Mouse (Mus musculus): Measurements from ENCODE around the gene Ccdc159. TPM values are rescaled to one million over a fixed set of nuclear protein-coding genes. Genes with fewer than 3 reads are reported as not detected.

Gene Ccdc159
- polyA plus RNA-seq, 1 experiment from 2014 or later, result 9.8 TPM

DNA sequence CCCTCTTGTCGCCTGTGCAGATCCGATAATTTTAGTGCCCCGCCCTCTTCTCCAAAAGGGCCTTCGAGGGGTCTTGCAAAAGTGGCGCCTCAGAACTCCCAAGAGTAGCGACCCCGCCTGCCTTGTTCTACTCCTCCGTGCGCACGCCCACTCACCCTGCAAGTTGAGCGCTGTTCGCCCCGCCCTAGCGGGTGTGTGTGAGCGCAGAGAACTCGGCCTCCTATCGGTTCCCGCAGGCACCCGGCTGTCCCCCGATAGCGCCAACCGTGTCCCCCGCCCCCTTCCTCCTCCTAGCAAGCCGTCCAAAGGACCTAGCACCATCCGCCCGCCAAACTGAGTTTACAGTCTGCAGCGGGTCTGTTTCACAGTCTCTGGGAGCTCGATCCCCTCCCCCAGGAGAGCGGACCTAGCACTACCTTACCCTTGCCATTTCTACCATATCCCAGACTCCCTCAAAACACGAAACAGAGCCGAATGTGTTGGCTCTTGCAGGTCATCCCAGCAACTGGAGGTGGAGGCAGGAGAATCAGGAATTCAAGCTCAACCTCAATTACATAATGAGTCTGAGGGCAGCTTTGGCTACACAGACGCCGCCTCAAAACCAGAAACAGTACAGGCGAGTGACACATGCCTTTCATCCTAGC is 35.3 kb downstream of the Ccdc159 start:
- Histone ChIP-seq H3K9ac (ENCODE audit: low read depth, low read length) (peak overlapping the region; percentile 41), H3K4me2 (ENCODE audit: low read length) (peak overlapping the region; percentile 59), H3K4me3 (ENCODE audit: low read length) (peak overlapping the region; percentile 41), H3K36me3 (ENCODE audit: control insufficient read depth, insufficient read depth, low read length) (no peaks in the 10 kb centered on the region), H3K27me3 (replicated peaks; ENCODE audit: control insufficient read depth, insufficient read depth, low read length) (peaks cover 35% of the 10 kb centered on the region), H3K9me3 (ENCODE audit: control insufficient read depth, low read length) (no peaks in the 10 kb centered on the region), H3K27ac (ENCODE audit: low read depth, low read length) (no peak overlapping the region), H3K4me1 (ENCODE audit: control insufficient read depth, insufficient read depth, low read depth, low read length) (peaks cover 15% of the 10 kb centered on the region)
- peak; percentile 28; the same call in 1 of the 2 replicates for ATAC-seq
- WGBS, result 4% methylated on average over 31 of the region's 34 CpGs

GRCm38 (mm10) chr9:21963417-21963816 is 36.1 kb downstream of the Ccdc159 start, which contains the start of gene Epor:
Gene Epor (minus strand): TSS chr9:21963506.
- Histone ChIP-seq H3K4me3 (ENCODE audit: low read length) (peak within 1 kb of the TSS; percentile 41), H3K4me2 (ENCODE audit: low read length) (peak within 1 kb of the TSS; percentile 59), H3K27me3 (replicated peaks; ENCODE audit: control insufficient read depth, insufficient read depth, low read length) (peaks cover 35% of the 10 kb centered on the region), H3K9ac (ENCODE audit: low read depth, low read length) (peak within 1 kb of the TSS; percentile 41), H3K9me3 (ENCODE audit: control insufficient read depth, low read length) (no peaks in the 10 kb centered on the region), H3K4me1 (ENCODE audit: control insufficient read depth, insufficient read depth, low read depth, low read length) (peaks cover 15% of the 10 kb centered on the region), H3K36me3 (ENCODE audit: control insufficient read depth, insufficient read depth, low read length) (no peaks in the 10 kb centered on the region), H3K27ac (ENCODE audit: low read depth, low read length) (no peak within 1 kb of the TSS)
- ATAC-seq, result peak; percentile 35; the same call in 1 of the 2 replicates
- 14% methylated on average over 8 of the region's 8 CpGs for WGBS

DNA sequence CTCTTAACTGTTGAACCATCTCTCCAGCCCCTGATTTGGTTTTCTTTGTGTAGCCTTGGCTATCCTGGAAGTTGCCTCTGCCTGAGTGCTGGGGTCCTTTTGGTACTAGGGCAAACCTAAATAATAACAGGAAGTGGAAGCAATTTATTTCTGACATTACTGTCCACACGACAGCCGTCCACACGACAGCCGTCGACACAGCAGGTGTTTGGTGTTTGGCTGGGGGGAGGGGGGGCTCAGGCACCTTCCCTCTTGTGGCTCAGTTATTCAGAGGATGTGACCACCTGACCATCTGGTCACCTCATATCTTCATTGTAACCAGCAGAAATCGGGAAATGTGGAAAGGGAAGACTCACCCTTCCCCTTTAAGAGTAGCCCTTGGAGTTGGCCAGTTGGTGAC is 41.6 kb downstream of the Ccdc159 start:
- Histone ChIP-seq H3K9ac (ENCODE audit: low read depth, low read length) (no peak overlapping the region), H3K27ac (ENCODE audit: low read depth, low read length) (no peak overlapping the region), H3K36me3 (ENCODE audit: control insufficient read depth, insufficient read depth, low read length) (no peaks in the 10 kb centered on the region), H3K27me3 (replicated peaks; ENCODE audit: control insufficient read depth, insufficient read depth, low read length) (no peaks in the 10 kb centered on the region; the same call in 1 of the 2 replicates), H3K4me2 (ENCODE audit: low read length) (no peak overlapping the region), H3K9me3 (ENCODE audit: control insufficient read depth, low read length) (no peaks in the 10 kb centered on the region), H3K4me3 (ENCODE audit: low read length) (no peak overlapping the region), H3K4me1 (ENCODE audit: control insufficient read depth, insufficient read depth, low read depth, low read length) (no peaks in the 10 kb centered on the region)
- WGBS, result 69% methylated on average over 6 of the region's 6 CpGs
- no peak for ATAC-seq

- Histone ChIP-seq H3K4me3 (ENCODE audit: low read length) (no peak overlapping the region), H3K9ac (ENCODE audit: low read depth, low read length) (no peak overlapping the region), H3K4me1 (ENCODE audit: control insufficient read depth, insufficient read depth, low read depth, low read length) (no peaks in the 10 kb centered on the region), H3K27ac (ENCODE audit: low read depth, low read length) (no peak overlapping the region), H3K9me3 (ENCODE audit: control insufficient read depth, low read length) (no peaks in the 10 kb centered on the region), H3K36me3 (ENCODE audit: control insufficient read depth, insufficient read depth, low read length) (no peaks in the 10 kb centered on the region), H3K4me2 (ENCODE audit: low read length) (no peak overlapping the region), H3K27me3 (replicated peaks; ENCODE audit: control insufficient read depth, insufficient read depth, low read length) (no peaks in the 10 kb centered on the region; the same call in 1 of the 2 replicates)
- ATAC-seq, result no peak
- 94% methylated on average over 4 of the region's 4 CpGs for WGBS
Measured at GRCm38 (mm10) chr9:21969304-21969703, 42.0 kb downstream of the Ccdc159 start.

GRCm38 (mm10) chr9:21976626-21977175 is 49.4 kb downstream of the Ccdc159 start:
- Histone ChIP-seq H3K36me3 (ENCODE audit: control insufficient read depth, insufficient read depth, low read length) (no peaks in the 10 kb centered on the region), H3K4me2 (ENCODE audit: low read length) (no peak overlapping the region), H3K9me3 (ENCODE audit: control insufficient read depth, low read length) (no peaks in the 10 kb centered on the region), H3K27me3 (replicated peaks; ENCODE audit: control insufficient read depth, insufficient read depth, low read length) (no peaks in the 10 kb centered on the region), H3K27ac (ENCODE audit: low read depth, low read length) (no peak overlapping the region), H3K4me1 (ENCODE audit: control insufficient read depth, insufficient read depth, low read depth, low read length) (no peaks in the 10 kb centered on the region), H3K4me3 (ENCODE audit: low read length) (no peak overlapping the region), H3K9ac (ENCODE audit: low read depth, low read length) (no peak overlapping the region)
- ATAC-seq, result no peak
- 89% methylated on average over 10 of the region's 10 CpGs for WGBS

DNA sequence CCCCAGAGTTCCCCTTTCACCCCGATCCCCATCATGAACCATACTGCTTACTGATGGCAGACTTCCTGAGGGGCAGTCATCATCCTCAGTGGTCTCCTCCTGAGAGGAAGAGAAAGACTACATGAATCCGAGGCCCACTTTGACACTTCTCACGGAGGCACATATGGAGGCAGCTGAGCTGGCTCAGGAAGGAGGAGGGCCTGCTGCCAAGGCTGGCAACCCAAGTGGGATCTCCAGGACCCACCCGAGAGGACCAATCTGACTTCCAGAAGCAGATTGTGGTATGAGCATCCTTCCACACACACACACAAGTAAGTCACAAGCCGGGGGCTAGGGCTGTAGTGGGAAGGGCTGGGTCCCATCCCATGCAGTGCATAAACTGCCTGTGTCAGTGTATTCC is 50.1 kb downstream of the Ccdc159 start:
- H3K27ac ChIP-seq (ENCODE audit: low read depth, low read length), result no peak overlapping the region
- H3K27me3 ChIP-seq (replicated peaks; ENCODE audit: control insufficient read depth, insufficient read depth, low read length), result no peaks in the 10 kb centered on the region
- H3K4me1 ChIP-seq (ENCODE audit: control insufficient read depth, insufficient read depth, low read depth, low read length), result no peaks in the 10 kb centered on the region
- no peak for ATAC-seq
- no peaks in the 10 kb centered on the region for H3K36me3 ChIP-seq (ENCODE audit: control insufficient read depth, insufficient read depth, low read length)
- no peak overlapping the region for H3K4me2 ChIP-seq (ENCODE audit: low read length)
- H3K9me3 ChIP-seq (ENCODE audit: control insufficient read depth, low read length), result no peaks in the 10 kb centered on the region
- H3K9ac ChIP-seq (ENCODE audit: low read depth, low read length), result no peak overlapping the region
- H3K4me3 ChIP-seq (ENCODE audit: low read length), result no peak overlapping the region
- WGBS, result 69% methylated on average over 5 of the region's 5 CpGs

- H3K9me3 ChIP-seq (ENCODE audit: control insufficient read depth, low read length), result no peaks in the 10 kb centered on the region
- H3K27ac ChIP-seq (ENCODE audit: low read depth, low read length), result no peak overlapping the region
- ATAC-seq, result no peak
- H3K9ac ChIP-seq (ENCODE audit: low read depth, low read length), result no peak overlapping the region
- no peaks in the 10 kb centered on the region for H3K27me3 ChIP-seq (replicated peaks; ENCODE audit: control insufficient read depth, insufficient read depth, low read length)
- no peaks in the 10 kb centered on the region for H3K4me1 ChIP-seq (ENCODE audit: control insufficient read depth, insufficient read depth, low read depth, low read length)
- H3K36me3 ChIP-seq (ENCODE audit: control insufficient read depth, insufficient read depth, low read length), result no peaks in the 10 kb centered on the region
- H3K4me2 ChIP-seq (ENCODE audit: low read length), result no peak overlapping the region
- H3K4me3 ChIP-seq (ENCODE audit: low read length), result no peak overlapping the region
- WGBS, result 23% methylated on average over 2 of the region's 2 CpGs
Measured at GRCm38 (mm10) chr9:21977972-21978371, 50.7 kb downstream of the Ccdc159 start.

DNA sequence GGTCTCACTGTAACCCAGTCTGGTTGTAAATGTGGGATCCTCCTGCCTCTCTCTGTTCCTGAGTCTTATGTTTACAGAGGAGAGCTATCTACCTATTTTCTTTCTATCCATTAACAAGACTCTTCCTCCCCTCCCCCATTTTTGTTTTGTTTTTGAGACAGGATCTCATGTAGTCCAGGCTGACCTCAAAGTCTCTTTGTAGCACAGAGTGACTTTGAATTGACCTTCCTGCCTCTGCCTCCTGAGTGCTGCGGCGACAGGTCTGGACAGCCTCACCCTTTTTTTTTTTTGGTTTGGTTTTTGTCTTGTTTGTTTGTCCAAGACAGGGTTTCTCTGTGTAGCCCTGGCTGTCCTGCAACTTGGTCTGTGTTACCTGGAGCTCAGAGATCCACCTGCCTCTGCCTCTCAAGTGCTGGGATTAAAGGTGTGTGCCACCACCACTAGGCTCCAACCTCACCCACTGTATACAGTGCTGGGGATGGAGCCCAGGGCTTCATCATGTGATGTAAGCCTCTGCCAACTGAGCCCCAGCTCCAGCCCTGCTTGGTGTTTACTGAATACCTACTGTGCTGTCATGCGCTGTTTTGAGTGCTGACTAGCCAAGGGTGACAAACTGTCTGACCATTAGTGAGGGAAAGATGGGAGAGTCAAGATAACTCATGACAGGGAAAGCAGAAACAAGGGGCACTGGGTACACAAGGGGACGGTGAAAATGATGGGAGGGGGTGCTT is 51.3 kb downstream of the Ccdc159 start:
- Histone ChIP-seq H3K36me3 (ENCODE audit: control insufficient read depth, insufficient read depth, low read length) (no peaks in the 10 kb centered on the region), H3K4me1 (ENCODE audit: control insufficient read depth, insufficient read depth, low read depth, low read length) (no peaks in the 10 kb centered on the region), H3K9me3 (ENCODE audit: control insufficient read depth, low read length) (no peaks in the 10 kb centered on the region), H3K27ac (ENCODE audit: low read depth, low read length) (no peak overlapping the region), H3K9ac (ENCODE audit: low read depth, low read length) (no peak overlapping the region), H3K4me2 (ENCODE audit: low read length) (no peak overlapping the region), H3K4me3 (ENCODE audit: low read length) (no peak overlapping the region), H3K27me3 (replicated peaks; ENCODE audit: control insufficient read depth, insufficient read depth, low read length) (no peaks in the 10 kb centered on the region)
- ATAC-seq, result no peak
- 85% methylated on average over 4 of the region's 4 CpGs for WGBS

DNA sequence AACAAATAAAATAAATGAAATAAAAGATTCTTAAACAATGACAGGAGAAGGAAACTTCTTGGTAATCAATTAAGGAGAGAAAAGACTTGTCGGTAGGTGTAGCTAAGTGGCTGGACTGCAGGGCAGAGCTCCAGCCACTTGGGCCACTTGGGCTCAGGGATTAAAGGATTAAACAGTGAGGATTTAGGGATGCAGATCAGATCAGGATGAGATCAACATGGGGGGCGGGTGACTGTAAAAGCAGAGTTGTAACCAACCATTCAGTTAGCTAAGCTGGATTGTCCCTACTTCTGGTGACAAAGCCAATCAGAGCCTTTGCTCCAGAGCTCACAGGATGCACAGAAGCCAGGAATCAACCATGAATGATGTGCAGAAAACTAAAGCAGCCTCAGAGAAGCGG is 56.6 kb downstream of the Ccdc159 start:
- Histone ChIP-seq H3K27ac (ENCODE audit: low read depth, low read length) (no peak overlapping the region), H3K27me3 (replicated peaks; ENCODE audit: control insufficient read depth, insufficient read depth, low read length) (peaks cover 23% of the 10 kb centered on the region), H3K36me3 (ENCODE audit: control insufficient read depth, insufficient read depth, low read length) (no peaks in the 10 kb centered on the region), H3K4me2 (ENCODE audit: low read length) (no peak overlapping the region), H3K9me3 (ENCODE audit: control insufficient read depth, low read length) (no peaks in the 10 kb centered on the region), H3K9ac (ENCODE audit: low read depth, low read length) (no peak overlapping the region), H3K4me1 (ENCODE audit: control insufficient read depth, insufficient read depth, low read depth, low read length) (peaks cover 12% of the 10 kb centered on the region), H3K4me3 (ENCODE audit: low read length) (no peak overlapping the region)
- no peak for ATAC-seq
- 28% methylated on average over 3 of the region's 3 CpGs for WGBS
